In genomic region chr3:88074351-88074750, GRCm38 (mm10) we compare ENCODE assay signal across 32 mouse cellular contexts. TPM values are rescaled to one million over a fixed set of nuclear protein-coding genes. Genes with fewer than 3 reads are reported as not detected.
"Had no signal": no experiment of that assay in that cellular context is flagged by ENCODE, and none has a peak within 500 bp of the region (broad histone marks: within the 10 kb centered on the region; RNA-seq: fewer than 3 reads in every experiment).

No protein-coding gene starts in this region.

- H3K9ac ChIP-seq: embryonic facial prominence, embryonic 12.5 days; embryonic facial prominence, embryonic 13.5 days; embryonic facial prominence, embryonic 15.5 days; forebrain, embryonic 12.5 days; forebrain, embryonic 15.5 days; forebrain, postnatal 0 days had no signal

- H3K36me3 ChIP-seq: embryonic facial prominence, embryonic 10.5 days; embryonic facial prominence, embryonic 12.5 days; embryonic facial prominence, embryonic 13.5 days; embryonic facial prominence, embryonic 15.5 days; forebrain, embryonic 10.5 days; forebrain, embryonic 12.5 days; forebrain, embryonic 15.5 days; heart, embryonic 10.5 days had no signal

- H3K4me1 ChIP-seq: embryonic facial prominence, embryonic 10.5 days; embryonic facial prominence, embryonic 12.5 days; embryonic facial prominence, embryonic 13.5 days; embryonic facial prominence, embryonic 15.5 days; forebrain, embryonic 10.5 days; forebrain, embryonic 12.5 days; forebrain, embryonic 13.5 days; forebrain, embryonic 15.5 days; heart, embryonic 10.5 days had no signal

- H3K27ac ChIP-seq: embryonic facial prominence, embryonic 10.5 days; embryonic facial prominence, embryonic 12.5 days; embryonic facial prominence, embryonic 13.5 days; embryonic facial prominence, embryonic 15.5 days; forebrain, embryonic 10.5 days; forebrain, embryonic 12.5 days; forebrain, embryonic 13.5 days; forebrain, embryonic 15.5 days; gastrocnemius, adult 2 months; heart, adult 2 months; heart, embryonic 10.5 days had no signal

- H3K9me3 ChIP-seq: embryonic facial prominence, embryonic 10.5 days; embryonic facial prominence, embryonic 12.5 days; embryonic facial prominence, embryonic 13.5 days; embryonic facial prominence, embryonic 15.5 days; forebrain, embryonic 10.5 days; forebrain, embryonic 12.5 days; forebrain, embryonic 13.5 days; forebrain, embryonic 15.5 days; heart, embryonic 10.5 days had no signal

- H3K27me3 ChIP-seq: embryonic facial prominence, embryonic 15.5 days; forebrain, embryonic 15.5 days had no signal

- H3K4me2 ChIP-seq: embryonic facial prominence, embryonic 12.5 days; embryonic facial prominence, embryonic 13.5 days; embryonic facial prominence, embryonic 15.5 days; forebrain, embryonic 12.5 days; forebrain, embryonic 13.5 days; forebrain, embryonic 15.5 days had no signal

- H3K4me3 ChIP-seq: embryonic facial prominence, embryonic 10.5 days; embryonic facial prominence, embryonic 12.5 days; embryonic facial prominence, embryonic 13.5 days; embryonic facial prominence, embryonic 15.5 days; erythroblast, embryonic 14.5 days; forebrain, embryonic 10.5 days; forebrain, embryonic 12.5 days; forebrain, embryonic 13.5 days; forebrain, embryonic 15.5 days; gastrocnemius, adult 2 months; heart, adult 2 months; heart, embryonic 10.5 days had no signal

- ATAC-seq: forebrain, embryonic 13.5 days; forebrain, embryonic 14.5 days; forebrain, embryonic 15.5 days; forebrain, embryonic 16.5 days; forebrain, postnatal 0 days had no signal

- DNase-seq: cerebellum, adult 8-10 months; cerebellum, adult 9-10 months; cerebellum, adult 9-11 months; cerebellum, postnatal 36 days; embryo, embryonic 11 days; forebrain, postnatal 0 days; gastrocnemius, postnatal 10 days; gastrocnemius, postnatal 14 days; gastrocnemius, postnatal 25 days; gastrocnemius, postnatal 36 days; heart, adult 11 months; heart, adult 18-20 months; heart, adult 2 months had no signal

RNA-seq across cellular contexts. Expression of gene Ttc24, which starts 3.8 kb away (rescaled TPM):
- polyA plus RNA-seq: cortical plate, adult 2 months; erythroblast, embryonic 14.5 days; forebrain, embryonic 10.5 days; forebrain, embryonic 11.5 days; forebrain, embryonic 13.5 days; forebrain, embryonic 14.5 days; forebrain, embryonic 15.5 days; forebrain, embryonic 16.5 days; forebrain, postnatal 0 days; frontal cortex, adult 2 months; heart, adult 2 months had no signal

RNA-seq across cellular contexts. Expression of gene Hapln2, which starts 47.0 kb away (rescaled TPM):
- polyA plus RNA-seq: embryonic facial prominence, embryonic 10.5 days; embryonic facial prominence, embryonic 11.5 days; embryonic facial prominence, embryonic 14.5 days; erythroblast, embryonic 14.5 days; forebrain, embryonic 10.5 days; forebrain, embryonic 12.5 days; forebrain, embryonic 14.5 days; gonadal fat pad, adult 2 months; heart, adult 2 months had no signal
